Mouse (Mus musculus): Measurements from ENCODE around the gene Vmn1r223. TPM values are rescaled to one million over a fixed set of nuclear protein-coding genes. Genes with fewer than 3 reads are reported as not detected.
"Not testable (repeated sequence)": the region's sequence is repeated elsewhere in the genome, so short reads cannot be mapped to it uniquely, and the experiment has no call there.

The Vmn1r223 gene
- polyA plus RNA-seq (2012; rRNA removed): not detected in 2 replicates

DNA sequence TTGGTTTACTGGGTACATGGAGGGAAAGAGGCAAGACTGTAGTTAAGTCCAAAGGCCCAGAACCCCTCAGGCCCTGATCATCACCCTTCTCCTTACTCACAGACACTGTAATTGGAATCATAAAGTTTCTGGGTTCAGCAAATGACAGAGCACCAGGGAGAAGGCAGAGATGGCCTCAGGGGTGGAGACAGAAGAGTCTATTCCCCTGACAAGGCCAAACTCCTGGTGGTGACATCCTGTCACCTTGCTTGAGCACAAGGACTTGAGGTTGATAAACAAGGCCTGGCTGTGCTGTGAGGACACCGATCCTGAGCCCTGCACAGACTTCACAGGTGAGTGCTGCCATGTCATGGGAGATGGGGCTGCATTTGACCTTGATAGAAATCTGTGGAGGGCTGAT, at the start of gene Vmn1r223:
Vmn1r223 (plus strand) TSS at position 301 of the 400 bp plus-strand sequence.
- DNase-seq; H3K4me3 ChIP-seq (ENCODE audit: control insufficient read depth, insufficient read depth, low read length): not testable (repeated sequence)
- WGBS: 94% methylated on average over 1 of the region's 1 CpGs

DNA sequence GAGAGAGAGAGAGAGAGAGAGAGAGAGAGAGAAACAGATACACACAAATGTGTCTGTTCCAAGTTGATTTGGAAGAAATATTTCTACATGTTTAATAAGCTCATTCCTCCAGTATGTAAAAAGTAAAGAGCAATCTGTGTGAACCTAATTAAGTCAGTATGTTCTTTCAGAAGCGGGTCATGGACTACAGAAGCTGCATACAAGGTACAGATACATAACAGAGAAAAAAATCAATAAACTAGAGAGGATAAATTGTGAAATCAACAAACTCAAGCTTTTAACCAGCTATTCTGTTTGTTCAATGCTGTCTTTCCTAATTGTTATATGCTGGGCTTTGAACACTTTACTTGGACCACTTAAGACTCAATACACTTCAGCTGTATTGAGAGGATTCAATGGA, 43.0 kb upstream of the Vmn1r223 start:
- H3K4me3 ChIP-seq (ENCODE audit: control insufficient read depth, insufficient read depth, low read length); H3K27me3 ChIP-seq (ENCODE audit: control insufficient read depth, insufficient read depth, low read length); DNase-seq; H3K4me1 ChIP-seq (replicated peaks; ENCODE audit: control insufficient read depth, insufficient read depth, low read length); H3K27ac ChIP-seq (ENCODE audit: control insufficient read depth, insufficient read depth, low read length); H3K36me3 ChIP-seq (ENCODE audit: control insufficient read depth, insufficient read depth, low read length): not testable (repeated sequence)
- WGBS: 63% methylated on average over 1 of the region's 1 CpGs

More for the DNA sequence above, at the start of gene Vmn1r223:
- H3K27me3 ChIP-seq (ENCODE audit: control insufficient read depth, insufficient read depth, low read length); H3K36me3 ChIP-seq (ENCODE audit: control insufficient read depth, insufficient read depth, low read length); H3K4me1 ChIP-seq (replicated peaks; ENCODE audit: control insufficient read depth, insufficient read depth, low read length); H3K27ac ChIP-seq (ENCODE audit: control insufficient read depth, insufficient read depth, low read length): not testable (repeated sequence)

DNA sequence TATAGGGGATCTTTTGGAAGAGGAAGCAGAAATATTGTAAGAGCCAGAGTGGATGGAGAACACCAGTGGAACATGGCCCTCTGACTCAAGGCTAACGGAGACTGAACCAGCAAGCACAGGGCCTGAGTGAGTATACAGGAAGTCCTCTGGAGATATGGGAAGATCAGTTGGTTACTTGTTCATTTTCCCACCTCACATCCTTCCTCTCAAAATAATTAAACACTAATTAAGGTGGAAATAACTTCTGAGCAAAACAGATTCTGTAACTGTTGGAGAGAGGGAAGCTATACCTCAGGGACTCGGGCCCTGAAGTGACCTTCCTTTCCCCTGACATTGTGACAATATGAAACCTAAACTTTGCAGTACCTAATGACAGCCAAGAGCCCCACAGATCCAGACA, 33.1 kb upstream of the Vmn1r223 start, which contains the start of gene Vmn1r221:
Vmn1r221 (plus strand) TSS at position 301 of the 400 bp plus-strand sequence.
- H3K27ac ChIP-seq (ENCODE audit: control insufficient read depth, insufficient read depth, low read length); DNase-seq; H3K4me1 ChIP-seq (replicated peaks; ENCODE audit: control insufficient read depth, insufficient read depth, low read length); H3K27me3 ChIP-seq (ENCODE audit: control insufficient read depth, insufficient read depth, low read length); H3K4me3 ChIP-seq (ENCODE audit: control insufficient read depth, insufficient read depth, low read length); H3K36me3 ChIP-seq (ENCODE audit: control insufficient read depth, insufficient read depth, low read length): not testable (repeated sequence)
- 84% methylated on average over 2 of the region's 2 CpGs for WGBS

DNA sequence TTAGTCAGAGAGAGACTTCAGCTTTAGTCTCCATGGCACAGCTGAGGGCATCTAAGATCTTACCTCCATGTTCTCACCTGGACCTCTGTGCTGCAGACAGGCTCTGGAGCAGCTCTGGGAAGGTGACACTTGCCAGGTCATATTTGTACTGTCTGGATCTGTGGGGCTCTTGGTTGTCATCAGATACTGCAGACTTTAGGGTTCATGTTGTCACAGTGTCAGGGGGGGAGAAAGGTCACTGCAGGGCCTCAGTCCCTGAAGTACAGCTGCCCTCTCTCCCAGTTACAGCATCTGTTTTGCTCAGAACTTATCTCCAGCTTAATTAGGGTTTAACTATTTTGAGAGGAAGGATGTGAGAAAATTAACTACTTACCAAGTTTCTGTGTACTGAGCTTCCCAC, 11.1 kb upstream of the Vmn1r223 start, which contains the start of gene Vmn1r222:
Vmn1r222 (minus strand) TSS at position 101 of the 400 bp plus-strand sequence.
- not testable (repeated sequence) for H3K36me3 ChIP-seq (ENCODE audit: control insufficient read depth, insufficient read depth, low read length); H3K27me3 ChIP-seq (ENCODE audit: control insufficient read depth, insufficient read depth, low read length); H3K4me1 ChIP-seq (replicated peaks; ENCODE audit: control insufficient read depth, insufficient read depth, low read length); DNase-seq; H3K4me3 ChIP-seq (ENCODE audit: control insufficient read depth, insufficient read depth, low read length); H3K27ac ChIP-seq (ENCODE audit: control insufficient read depth, insufficient read depth, low read length)

DNA sequence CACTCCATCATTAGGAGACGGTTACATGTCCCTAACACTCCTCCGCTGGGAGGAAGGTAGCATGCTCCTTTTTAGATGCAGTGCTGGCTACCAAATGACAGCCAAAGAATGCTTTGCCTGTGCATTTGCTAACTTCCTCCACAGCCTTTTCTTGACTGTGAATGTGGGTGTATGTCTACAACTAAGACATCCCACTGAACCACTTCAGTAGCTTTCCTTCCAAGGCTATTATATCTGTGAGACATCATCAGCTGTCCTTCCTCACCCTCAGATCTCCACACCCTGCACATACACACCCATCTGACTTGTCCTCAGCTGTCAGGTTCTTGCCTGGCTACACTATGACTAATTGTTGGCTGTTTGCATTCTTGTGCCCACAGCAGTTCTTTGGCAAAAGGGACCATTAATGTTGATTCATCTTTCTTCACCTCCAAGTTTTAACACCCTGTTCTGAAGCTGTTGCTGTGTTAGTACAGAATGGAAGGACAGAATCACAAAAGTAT, 11.7 kb downstream of the Vmn1r223 start:
- Histone ChIP-seq H3K4me1 (replicated peaks; ENCODE audit: control insufficient read depth, insufficient read depth, low read length) (no peaks in the 10 kb centered on the region), H3K27ac (ENCODE audit: control insufficient read depth, insufficient read depth, low read length) (no peak overlapping the region), H3K27me3 (ENCODE audit: control insufficient read depth, insufficient read depth, low read length) (no peaks in the 10 kb centered on the region), H3K36me3 (ENCODE audit: control insufficient read depth, insufficient read depth, low read length) (no peaks in the 10 kb centered on the region), H3K4me3 (ENCODE audit: control insufficient read depth, insufficient read depth, low read length) (no peak overlapping the region)
- TF ChIP-seq POLR2A (IDR thresholded peaks at IDR 0.05; ENCODE audit: control insufficient read depth, extremely low read depth, insufficient read depth, low read length, poor library complexity) (no peak), CTCF (IDR thresholded peaks at IDR 0.05; ENCODE audit: borderline replicate concordance, control insufficient read depth, extremely low read depth, insufficient read depth, low read length, poor library complexity) (no peak)
- no peak for DNase-seq
- 94% methylated on average over 2 of the region's 2 CpGs for WGBS

DNA sequence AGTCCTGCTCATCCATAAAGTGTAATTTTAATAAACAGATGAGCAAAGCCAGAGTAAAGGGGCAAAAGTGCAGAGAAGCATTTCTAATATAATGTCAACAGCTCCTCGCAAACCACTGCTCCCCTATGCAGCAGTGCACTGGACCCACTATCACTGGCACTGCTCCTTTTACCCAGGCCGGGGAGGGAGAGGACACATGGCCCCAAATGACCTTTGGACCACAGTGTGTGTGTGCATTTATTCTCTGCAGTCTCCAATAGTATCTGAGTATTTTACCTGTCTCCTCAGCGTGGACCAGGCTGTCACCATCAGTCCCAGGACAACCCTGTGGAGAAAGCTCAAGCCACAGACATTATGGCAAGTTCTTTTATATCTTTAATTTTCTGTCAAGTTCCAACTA, 21.7 kb downstream of the Vmn1r223 start:
- WGBS: 93% methylated on average over 3 of the region's 3 CpGs
- not testable (repeated sequence) for H3K36me3 ChIP-seq (ENCODE audit: control insufficient read depth, insufficient read depth, low read length); H3K27me3 ChIP-seq (ENCODE audit: control insufficient read depth, insufficient read depth, low read length); H3K4me3 ChIP-seq (ENCODE audit: control insufficient read depth, insufficient read depth, low read length); H3K27ac ChIP-seq (ENCODE audit: control insufficient read depth, insufficient read depth, low read length); DNase-seq; H3K4me1 ChIP-seq (replicated peaks; ENCODE audit: control insufficient read depth, insufficient read depth, low read length)

DNA sequence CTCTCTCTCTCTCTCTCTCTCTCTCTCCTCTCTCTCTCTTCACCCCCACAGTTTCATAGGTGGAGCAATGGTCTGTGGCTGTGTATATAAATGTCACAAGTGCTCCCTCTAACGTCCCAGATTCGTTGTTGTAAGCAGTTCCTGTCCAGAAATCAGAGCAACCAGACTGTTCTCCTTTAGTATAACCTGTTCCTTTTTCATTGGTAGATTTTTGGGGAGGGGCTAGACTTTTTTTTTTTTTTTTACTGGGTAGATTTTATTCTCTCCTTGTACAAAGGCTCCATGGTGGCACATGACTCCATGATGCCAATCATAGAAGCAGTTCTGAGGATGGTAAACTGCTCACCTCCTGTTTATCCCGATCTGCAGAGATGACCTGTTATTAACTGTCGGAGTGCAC, 22.2 kb downstream of the Vmn1r223 start:
- not testable (repeated sequence) for DNase-seq; H3K4me3 ChIP-seq (ENCODE audit: control insufficient read depth, insufficient read depth, low read length); H3K4me1 ChIP-seq (replicated peaks; ENCODE audit: control insufficient read depth, insufficient read depth, low read length); H3K27ac ChIP-seq (ENCODE audit: control insufficient read depth, insufficient read depth, low read length); H3K36me3 ChIP-seq (ENCODE audit: control insufficient read depth, insufficient read depth, low read length); H3K27me3 ChIP-seq (ENCODE audit: control insufficient read depth, insufficient read depth, low read length)
- WGBS: 42% methylated on average over 4 of the region's 4 CpGs

DNA sequence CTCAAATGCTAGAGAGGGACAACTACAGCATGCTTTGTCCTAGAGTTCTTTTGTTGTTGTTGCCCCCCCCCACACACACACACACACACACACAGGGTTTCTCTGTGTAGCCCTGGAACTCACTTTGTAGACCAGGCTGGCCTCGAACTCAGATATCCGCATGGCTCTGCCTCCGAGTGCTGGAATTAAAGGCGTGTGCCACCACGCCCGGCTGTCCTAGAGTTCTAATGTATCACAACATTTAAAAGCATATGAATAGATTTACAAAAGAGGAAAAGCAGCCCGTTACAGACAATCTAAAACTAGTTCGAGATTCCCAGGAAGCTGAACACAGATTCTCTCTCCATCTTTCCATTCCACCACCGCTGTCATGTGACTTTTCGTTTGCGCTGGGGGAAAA, 22.7 kb downstream of the Vmn1r223 start:
- no peak for DNase-seq
- Histone ChIP-seq H3K27ac (ENCODE audit: control insufficient read depth, insufficient read depth, low read length) (no peak overlapping the region), H3K4me3 (ENCODE audit: control insufficient read depth, insufficient read depth, low read length) (no peak overlapping the region), H3K4me1 (replicated peaks; ENCODE audit: control insufficient read depth, insufficient read depth, low read length) (no peaks in the 10 kb centered on the region), H3K27me3 (ENCODE audit: control insufficient read depth, insufficient read depth, low read length) (no peaks in the 10 kb centered on the region; the same call in 1 of the 2 replicates), H3K36me3 (ENCODE audit: control insufficient read depth, insufficient read depth, low read length) (no peaks in the 10 kb centered on the region)
- no peak for TF ChIP-seq CTCF (IDR thresholded peaks at IDR 0.05; ENCODE audit: borderline replicate concordance, control insufficient read depth, extremely low read depth, insufficient read depth, low read length, poor library complexity)
- no peak for TF ChIP-seq POLR2A (IDR thresholded peaks at IDR 0.05; ENCODE audit: control insufficient read depth, extremely low read depth, insufficient read depth, low read length, poor library complexity)
- WGBS: 38% methylated on average over 11 of the region's 11 CpGs

Data from thymus, adult 2 months (tissue).